Mouse (Mus musculus) CH12.LX (cell line): Measurements from ENCODE around the gene Acbd4. TPM values are rescaled to one million over a fixed set of nuclear protein-coding genes. Genes with fewer than 3 reads are reported as not detected.

Source experiments
- DNase-seq: peaks from one replicate; pipeline ENCODE4 v3.0.0-alpha.2; 2013; ENCODE audit errors: extremely low read depth
- H3K27ac ChIP-seq: 2 replicates; pipeline ENCODE4 v1.5.1; 2012; ENCODE audit warnings: low read depth, mild to moderate bottlenecking, control low read depth, moderate library complexity; ENCODE audit not compliant: insufficient read depth
- H3K27me3 ChIP-seq: replicated peaks from 2 replicates; pipeline ENCODE3; 2012; ENCODE audit warnings: inconsistent platforms
- H3K36me3 ChIP-seq, 2 experiments: replicated peaks in 1 of 2; 2 replicates each; pipeline versions ENCODE3 to v1.6.1; 2012; ENCODE audit warnings: inconsistent platforms in 1 of 2, low read length in 1 of 2, mild to moderate bottlenecking in 1 of 2, mixed read lengths in 1 of 2, moderate library complexity in 1 of 2; ENCODE audit not compliant: control insufficient read depth in 1 of 2, insufficient read depth in 1 of 2
- H3K4me1 ChIP-seq, 2 experiments: 2 replicates each; pipeline ENCODE4 v1.6.1; 2012; ENCODE audit warnings: inconsistent platforms in 1 of 2, moderate library complexity in 1 of 2; ENCODE audit not compliant: insufficient read depth in 2 of 2, control insufficient read depth in 1 of 2
- H3K4me2 ChIP-seq: 2 replicates; pipeline ENCODE4 v1.6.1; 2012; ENCODE audit warnings: low read depth, mild to moderate bottlenecking, control low read depth; ENCODE audit not compliant: poor library complexity, insufficient read depth, severe bottlenecking
- H3K4me3 ChIP-seq, 3 experiments: fragments of 150-350 bp in 1 of 3; sonication (generic) in 1 of 3; replicated peaks in 1 of 3; 2 replicates each; pipeline versions ENCODE3 to v1.5.1; 2011 to 2012; ENCODE audit warnings: low read depth in 2 of 3, low read length in 2 of 3, mild to moderate bottlenecking in 2 of 3, moderate library complexity in 2 of 3, control low read depth in 1 of 3, improper control_type of control experiment in 1 of 3, inconsistent platforms in 1 of 3, mixed read lengths in 1 of 3; ENCODE audit not compliant: poor library complexity in 1 of 3
- H3K79me2 ChIP-seq: replicated peaks from 2 replicates; pipeline ENCODE4 v1.6.1; 2012; ENCODE audit warnings: mild to moderate bottlenecking, moderate library complexity; ENCODE audit not compliant: control insufficient read depth, poor library complexity, insufficient read depth, severe bottlenecking; ENCODE audit errors: extremely low read depth
- H3K9ac ChIP-seq: 2 replicates; pipeline ENCODE4 v1.6.1; 2012; ENCODE audit warnings: low read depth, mild to moderate bottlenecking, control low read depth, moderate library complexity; ENCODE audit not compliant: insufficient read depth
- H3K9me3 ChIP-seq: replicated peaks from 2 replicates; pipeline ENCODE3; 2012; ENCODE audit warnings: low read length, inconsistent platforms, mixed read lengths
- BHLHE40 ChIP-seq: IDR thresholded peaks from 2 replicates; pipeline ENCODE4 v1.6.1; 2011; ENCODE audit warnings: mild to moderate bottlenecking, low read depth, low read length, improper control_type of control experiment
- CHD1 ChIP-seq: IDR thresholded peaks from 2 replicates; pipeline ENCODE4 v1.6.1; 2012; ENCODE audit warnings: low read depth, low read length, improper control_type of control experiment, inconsistent platforms
- CHD2 ChIP-seq: IDR thresholded peaks from 2 replicates; pipeline ENCODE4 v1.6.1; 2011; ENCODE audit warnings: low read length, improper control_type of control experiment
- E2F4 ChIP-seq: IDR thresholded peaks from 2 replicates; pipeline ENCODE4 v1.6.1; 2011; ENCODE audit warnings: low read depth, low read length, improper control_type of control experiment; ENCODE audit not compliant: insufficient replicate concordance
- EP300 ChIP-seq: IDR thresholded peaks from 2 replicates; pipeline ENCODE4 v1.6.1; 2011; ENCODE audit warnings: low read length, improper control_type of control experiment
- ETS1 ChIP-seq: conservative IDR thresholded peaks from 2 replicates; pipeline ENCODE4 v1.6.1; 2012; ENCODE audit warnings: low read depth, mild to moderate bottlenecking, inconsistent platforms, low read length, improper control_type of control experiment, moderate library complexity
- HCFC1 ChIP-seq: IDR thresholded peaks from 2 replicates; pipeline ENCODE4 v1.6.1; 2012; ENCODE audit warnings: low read depth, mild to moderate bottlenecking, inconsistent platforms, low read length, improper control_type of control experiment
- JUN ChIP-seq: IDR thresholded peaks from 2 replicates; pipeline ENCODE4 v1.6.1; 2011; ENCODE audit warnings: low read depth, mild to moderate bottlenecking, low read length, improper control_type of control experiment, moderate library complexity; ENCODE audit not compliant: insufficient read depth
- JUND ChIP-seq: conservative IDR thresholded peaks from 2 replicates; pipeline ENCODE4 v1.6.1; 2011; ENCODE audit warnings: low read depth, low read length, improper control_type of control experiment
- KAT2A ChIP-seq: IDR thresholded peaks from 2 replicates; pipeline ENCODE4 v1.6.1; 2012; ENCODE audit warnings: low read length, improper control_type of control experiment, inconsistent platforms; ENCODE audit not compliant: insufficient replicate concordance
- MAFK ChIP-seq: IDR thresholded peaks from 2 replicates; pipeline ENCODE4 v1.6.1; 2011; ENCODE audit warnings: low read length, improper control_type of control experiment; ENCODE audit not compliant: insufficient replicate concordance
- MAX ChIP-seq: IDR thresholded peaks from 2 replicates; pipeline ENCODE4 v1.6.1; 2011; ENCODE audit warnings: low read length, improper control_type of control experiment
- MAZ ChIP-seq: IDR thresholded peaks from 2 replicates; pipeline ENCODE4 v1.6.1; 2012; ENCODE audit warnings: low read depth, mild to moderate bottlenecking, inconsistent platforms, low read length, improper control_type of control experiment, moderate library complexity
- MEF2A ChIP-seq: IDR thresholded peaks from 2 replicates; pipeline ENCODE4 v1.6.1; 2014; ENCODE audit warnings: low read depth, mild to moderate bottlenecking, inconsistent platforms, low read length, improper control_type of control experiment, borderline replicate concordance
- MXI1 ChIP-seq: IDR thresholded peaks from 2 replicates; pipeline ENCODE4 v1.6.1; 2011; ENCODE audit warnings: mild to moderate bottlenecking, low read depth, low read length, improper control_type of control experiment
- MYC ChIP-seq: IDR thresholded peaks from 2 replicates; pipeline ENCODE4 v1.6.1; 2011; ENCODE audit warnings: low read depth, mild to moderate bottlenecking, improper control_type of control experiment, low read length
- NELFE ChIP-seq: IDR thresholded peaks from 2 replicates; pipeline ENCODE4 v1.6.1; 2011; ENCODE audit warnings: low read depth, low read length, improper control_type of control experiment
- NRF1 ChIP-seq: IDR thresholded peaks from 2 replicates; pipeline ENCODE4 v1.6.1; 2014; ENCODE audit warnings: low read depth, mild to moderate bottlenecking, inconsistent platforms, low read length, improper control_type of control experiment, moderate library complexity
- POLR2AphosphoS2 ChIP-seq: IDR thresholded peaks from 2 replicates; pipeline ENCODE4 v1.6.1; 2011; ENCODE audit warnings: low read depth, low read length, improper control_type of control experiment
- RCOR1 ChIP-seq: conservative IDR thresholded peaks from 2 replicates; pipeline ENCODE4 v1.6.1; 2012; ENCODE audit warnings: low read depth, mild to moderate bottlenecking, inconsistent platforms, low read length, improper control_type of control experiment
- SIN3A ChIP-seq: IDR thresholded peaks from 2 replicates; pipeline ENCODE4 v1.6.1; 2012; ENCODE audit warnings: low read length, improper control_type of control experiment, inconsistent platforms
- SMC3 ChIP-seq: IDR thresholded peaks from 2 replicates; pipeline ENCODE4 v1.6.1; 2011; ENCODE audit warnings: low read depth, low read length, improper control_type of control experiment
- TBP ChIP-seq: conservative IDR thresholded peaks from 2 replicates; pipeline ENCODE4 v1.6.1; 2011; ENCODE audit warnings: low read depth, low read length, improper control_type of control experiment
- TCF12 ChIP-seq: IDR thresholded peaks from 2 replicates; pipeline ENCODE4 v1.6.1; 2014; ENCODE audit warnings: low read depth, mild to moderate bottlenecking, inconsistent platforms, low read length, improper control_type of control experiment
- USF1 ChIP-seq: IDR thresholded peaks from 2 replicates; pipeline ENCODE4 v1.6.1; 2014; ENCODE audit warnings: low read depth, mild to moderate bottlenecking, inconsistent platforms, low read length, improper control_type of control experiment
- ZKSCAN1 ChIP-seq: IDR thresholded peaks from 2 replicates; pipeline ENCODE4 v1.6.1; 2012; ENCODE audit warnings: low read depth, inconsistent platforms, low read length, improper control_type of control experiment, borderline replicate concordance
- ZMIZ1 ChIP-seq: IDR thresholded peaks from 2 replicates; pipeline ENCODE4 v1.6.1; 2012; ENCODE audit warnings: low read depth, mild to moderate bottlenecking, inconsistent platforms, low read length, improper control_type of control experiment
- ZNF384 ChIP-seq: IDR thresholded peaks from 2 replicates; pipeline ENCODE4 v1.6.1; 2012; ENCODE audit warnings: low read depth, low read length, improper control_type of control experiment, inconsistent platforms
- dilution Hi-C: fragments of 300-500 bp; cut with MboI; formaldehyde crosslinking; loops from 2 replicates; pipeline ENCODE4 v1.14.3; 2020; ENCODE audit warnings: low sequenced_read_pairs; ENCODE audit not compliant: extremely low pct_unique_long_range_greater_than_20kb, extremely low pct_ligation_motif_present
- in situ Hi-C: fragments of 300-500 bp; cut with MboI; formaldehyde crosslinking; loops from 3 replicates; pipeline ENCODE4 v1.14.3; 2019; ENCODE audit warnings: low sequenced_read_pairs, low pct_ligation_motif_present, low pct_unique_long_range_greater_than_20kb, mixed read lengths
- polyA plus RNA-seq: library from polyadenylated mRNA; unstranded; fragments of >175 nt; gene quantifications from 2 replicates; pipeline ENCODE4 v1.2.1, GENCODE M21; 2012; ENCODE audit warnings: low read depth; ENCODE audit not compliant: insufficient read length
- total RNA-seq, 2 experiments: library from RNA; depleted of rRNA; stranded (reverse); fragments of 300-350 nt in 1 of 2; fragments of >200 nt in 1 of 2; gene quantifications; 2 replicates each; pipeline ENCODE4 v1.2.3; 2012 to 2014

Gene Acbd4
- total and polyA plus RNA-seq, 3 experiments = 51.4 to 68.4 (median 62.6) TPM

DNA sequence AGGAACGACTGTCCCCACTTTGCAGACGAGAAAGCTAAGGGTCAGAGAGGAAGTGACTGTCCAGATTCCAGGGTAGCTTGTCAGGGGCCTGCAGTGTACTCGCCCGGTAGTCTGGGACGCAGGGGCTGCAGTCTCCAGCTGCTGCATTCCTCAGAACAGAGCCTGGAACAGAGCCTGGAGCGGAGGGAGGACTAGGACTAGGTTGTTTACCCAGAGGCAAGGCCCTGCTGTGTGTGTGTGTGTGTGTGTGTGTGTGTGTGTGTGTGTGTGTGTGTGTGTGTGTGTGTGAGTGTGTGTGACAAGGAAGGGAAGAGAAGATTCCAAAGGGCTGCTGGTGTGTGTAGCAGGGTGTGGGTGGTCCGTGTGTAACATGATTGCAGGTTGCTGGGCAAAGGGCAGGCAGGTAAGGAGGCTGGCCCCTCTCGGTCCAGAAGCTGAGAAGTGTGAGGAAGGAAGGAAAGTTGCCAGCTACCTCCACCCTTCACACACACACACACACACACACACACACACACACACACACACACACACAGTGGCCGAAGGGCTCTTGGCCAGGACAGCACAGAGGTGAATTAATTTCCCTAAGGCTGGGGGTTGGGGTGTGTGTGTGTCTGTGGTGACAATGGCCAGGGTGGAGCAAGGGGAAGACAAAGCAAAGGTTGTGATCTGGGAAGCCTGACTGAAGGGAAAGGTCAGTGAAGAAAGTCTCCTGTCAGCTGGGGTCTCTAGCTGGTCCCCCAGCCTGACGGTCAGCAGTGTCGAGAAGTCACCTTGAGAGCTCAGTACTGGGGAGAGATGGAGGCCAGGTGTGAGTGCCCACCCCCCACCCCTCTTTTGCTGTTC is 39.8 kb downstream of the Acbd4 start:
- no peak overlapping the region for H3K4me3 ChIP-seq
- dilution Hi-C loops = no loop called here

DNA sequence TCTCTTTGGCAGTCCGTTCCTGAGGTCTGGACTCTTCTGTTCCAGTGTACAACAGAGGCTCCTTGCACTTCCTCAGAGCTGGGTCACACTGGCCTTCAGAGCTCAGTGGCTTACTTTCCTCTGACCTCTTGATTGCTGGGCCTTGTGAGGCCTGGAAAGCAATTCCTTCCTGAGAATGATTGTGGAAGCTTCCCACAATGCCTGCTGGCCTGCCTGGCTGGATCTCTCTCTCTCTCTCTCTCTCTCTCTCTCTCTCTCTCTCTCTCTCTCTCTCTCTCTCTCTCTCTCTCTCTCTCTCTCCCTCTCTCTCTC is 40.4 kb downstream of the Acbd4 start:
- Histone ChIP-seq H3K27ac (no peak overlapping the region), H3K36me3 (peaks cover 31 to 47% of the 10 kb centered on the region in 2 experiments), H3K9ac (no peak overlapping the region), H3K27me3 (no peaks in the 10 kb centered on the region), H3K4me2 (no peak overlapping the region), H3K79me2 (no peaks in the 10 kb centered on the region; the same call in 1 of the 2 replicates), H3K9me3 (no peaks in the 10 kb centered on the region), H3K4me1 (peaks cover 33 to 67% of the 10 kb centered on the region in 2 experiments), H3K4me3 (no peak overlapping the region)
- in situ Hi-C loops (no loop called here), dilution Hi-C loops (no loop called here)
- no peak for DNase-seq
- TF ChIP-seq E2F4 (no peak), SMC3 (no peak), MEF2A (no peak), ZNF384 (no peak), RCOR1 (no peak), MXI1 (no peak), KAT2A (no peak), POLR2AphosphoS2 (no peak), BHLHE40 (no peak), NELFE (no peak), TBP (no peak), MAFK (no peak), ZKSCAN1 (no peak), HCFC1 (no peak), CHD2 (no peak), JUN (no peak), USF1 (no peak), EP300 (no peak), NRF1 (no peak)

More for the DNA sequence above, 39.8 kb downstream of the Acbd4 start:
- no peaks in the 10 kb centered on the region for H3K9me3 ChIP-seq
- TF ChIP-seq MAX (no peak), MAFK (no peak), JUND (no peak), SIN3A (no peak), ETS1 (no peak), TCF12 (no peak), MEF2A (no peak), CHD2 (no peak), ZMIZ1 (no peak), MAZ (no peak), CHD1 (no peak), POLR2AphosphoS2 (no peak), MYC (no peak), HCFC1 (no peak), ZKSCAN1 (no peak)
- peaks cover 31 to 50% of the 10 kb centered on the region in 2 experiments for H3K36me3 ChIP-seq
- no peak overlapping the region for H3K27ac ChIP-seq
- no peaks in the 10 kb centered on the region; the same call in 1 of the 2 replicates for H3K79me2 ChIP-seq
- no peak overlapping the region for H3K9ac ChIP-seq
- no peaks in the 10 kb centered on the region for H3K27me3 ChIP-seq
- DNase-seq = no peak
- peaks cover 29 to 63% of the 10 kb centered on the region in 2 experiments for H3K4me1 ChIP-seq
- H3K4me2 ChIP-seq = no peak overlapping the region
- in situ Hi-C loops = no loop called here
